Mouse (Mus musculus) mouse trophoblast stem cell (cell line): ENCODE data around the gene Cfap206.
"Not testable (repeated sequence)": the region's sequence is repeated elsewhere in the genome, so short reads cannot be mapped to it uniquely, and the experiment has no call there.

ENCODE experiments used
- in situ Hi-C, 2 experiments: fragments of 300-500 bp; cut with MseI, MboI; formaldehyde crosslinking; loops; 2 replicates in 1 of 2; 3 replicates in 1 of 2; pipeline ENCODE4 v1.15.1; 2025

The Cfap206 gene

GRCm38 (mm10) chr4:34729851-34730341, at the start of gene Cfap206:
Gene Cfap206, minus strand, starts transcription at chr4:34730206.
- in situ Hi-C loops, result no loop called here

GRCm38 (mm10) chr4:34777677-34778527, 47.9 kb upstream of the Cfap206 start, which contains the start of gene Smim8:
Gene Smim8, minus strand, starts transcription at chr4:34778423.
- in situ Hi-C loops, result no loop called here

- in situ Hi-C loops, result no loop called here
Measured at GRCm38 (mm10) chr4:34771652-34772371, 41.8 kb upstream of the Cfap206 start.

GRCm38 (mm10) chr4:34756163-34756562, 26.2 kb upstream of the Cfap206 start, which contains the start of gene Gm136:
Gene Gm136, minus strand, starts transcription at chr4:34756263.
- in situ Hi-C loops, result no loop called here

- in situ Hi-C loops, result no loop called here
Measured at GRCm38 (mm10) chr4:34749236-34749635, 19.2 kb upstream of the Cfap206 start.

GRCm38 (mm10) chr4:34734461-34734860, 4.5 kb upstream of the Cfap206 start:
- in situ Hi-C loops, result no loop called here

GRCm38 (mm10) chr4:34733415-34733814, 3.4 kb upstream of the Cfap206 start:
- in situ Hi-C loops, result not testable (repeated sequence)

- in situ Hi-C loops, result not testable (repeated sequence)
Measured at GRCm38 (mm10) chr4:34725710-34726109, 4.3 kb downstream of the Cfap206 start.

- in situ Hi-C loops, result no loop called here
Measured at GRCm38 (mm10) chr4:34724306-34724705, 5.7 kb downstream of the Cfap206 start.

- in situ Hi-C loops, result no loop called here
Measured at GRCm38 (mm10) chr4:34723186-34723585, 6.8 kb downstream of the Cfap206 start.

- in situ Hi-C loops, result no loop called here
Measured at GRCm38 (mm10) chr4:34720127-34720895, 9.7 kb downstream of the Cfap206 start.

GRCm38 (mm10) chr4:34719421-34719820, 10.6 kb downstream of the Cfap206 start:
- in situ Hi-C loops, result no loop called here

GRCm38 (mm10) chr4:34715062-34715461, 14.9 kb downstream of the Cfap206 start:
- in situ Hi-C loops, result no loop called here

GRCm38 (mm10) chr4:34708127-34708526, 21.9 kb downstream of the Cfap206 start:
- in situ Hi-C loops, result no loop called here

- in situ Hi-C loops, result no loop called here
Measured at GRCm38 (mm10) chr4:34707248-34707647, 22.8 kb downstream of the Cfap206 start.

GRCm38 (mm10) chr4:34703029-34703428, 27.0 kb downstream of the Cfap206 start:
- in situ Hi-C loops, result no loop called here

GRCm38 (mm10) chr4:34702231-34702630, 27.8 kb downstream of the Cfap206 start:
- in situ Hi-C loops, result no loop called here

GRCm38 (mm10) chr4:34701528-34701927, 28.5 kb downstream of the Cfap206 start:
- in situ Hi-C loops, result no loop called here

GRCm38 (mm10) chr4:34688021-34688420, 42.0 kb downstream of the Cfap206 start:
- in situ Hi-C loops, result no loop called here

GRCm38 (mm10) chr4:34686874-34687567, 43.0 kb downstream of the Cfap206 start, which contains the start of gene Slc35a1:
Gene Slc35a1, minus strand, starts transcription at chr4:34687438.
- in situ Hi-C loops, result no loop called here

- in situ Hi-C loops, result no loop called here
Measured at GRCm38 (mm10) chr4:34680530-34680929, 49.5 kb downstream of the Cfap206 start.
